Mouse (Mus musculus): ENCODE measurements around the gene Hormad2.

- no peak for TF ChIP-seq CTCF (conservative IDR thresholded peaks at IDR 0.05; ENCODE audit: low read length)
- TF ChIP-seq POU5F1 (IDR thresholded peaks at IDR 0.05; ENCODE audit: borderline replicate concordance, low read length), result no peak
Measured at GRCm38 (mm10) chr11:4454895-4455535, 14.1 kb upstream of the Hormad2 start.
